Mouse (Mus musculus) myocyte (in vitro differentiated cells): ENCODE data around the gene Mepce. TPM values are rescaled to one million over a fixed set of nuclear protein-coding genes. Genes with fewer than 3 reads are reported as not detected.
A peak's percentile ranks its signal among the peaks of the same experiment; 100 is the strongest.

ENCODE experiments used
- H3K27me3 ChIP-seq: one replicate; pipeline ENCODE4 v1.6.1; 2011; ENCODE audit not compliant: control insufficient read depth, insufficient read depth, insufficient read length
- H3K36me3 ChIP-seq: one replicate; pipeline ENCODE4 v1.6.1; 2011; ENCODE audit not compliant: control insufficient read depth, insufficient read depth
- H3K4me2 ChIP-seq: one replicate; pipeline ENCODE4 v1.6.1; 2011; ENCODE audit warnings: low read depth, control low read depth
- H3K4me3 ChIP-seq: one replicate; pipeline ENCODE4 v1.5.1; 2011; ENCODE audit warnings: mild to moderate bottlenecking, control low read depth, moderate library complexity
- H3K79me2 ChIP-seq: one replicate; pipeline ENCODE4 v1.6.1; 2011; ENCODE audit not compliant: control insufficient read depth, insufficient read depth
- H3ac ChIP-seq: one replicate; pipeline ENCODE4 v1.6.1; 2011; ENCODE audit not compliant: control insufficient read depth, insufficient read length
- CEBPB ChIP-seq: IDR thresholded peaks from 2 replicates; pipeline ENCODE4 v1.6.1; 2011; ENCODE audit warnings: mild to moderate bottlenecking, moderate library complexity; ENCODE audit not compliant: poor library complexity, insufficient read depth, severe bottlenecking
- E2F4 ChIP-seq: IDR thresholded peaks from one replicate; pipeline ENCODE4 v1.6.1; 2011; ENCODE audit warnings: mild to moderate bottlenecking, control low read depth, moderate library complexity; ENCODE audit not compliant: insufficient read depth
- MAX ChIP-seq: IDR thresholded peaks from one replicate; pipeline ENCODE4 v1.6.1; 2011; ENCODE audit warnings: low read depth, mild to moderate bottlenecking, control low read depth
- MYOD1 ChIP-seq, 3 experiments: IDR thresholded peaks; one replicate each; pipeline ENCODE4 v1.6.1; 2011; ENCODE audit warnings: control low read depth in 2 of 3, low read depth in 2 of 3, mild to moderate bottlenecking in 2 of 3, moderate library complexity in 1 of 3; ENCODE audit not compliant: insufficient read length in 2 of 3, control insufficient read depth in 1 of 3
- MYOG ChIP-seq, 3 experiments: IDR thresholded peaks; one replicate each; pipeline ENCODE4 v1.6.1; 2011; ENCODE audit warnings: control low read depth in 2 of 3, low read depth in 2 of 3, mild to moderate bottlenecking in 2 of 3; ENCODE audit not compliant: insufficient read length in 2 of 3, control insufficient read depth in 1 of 3, insufficient read depth in 1 of 3
- POLR2A ChIP-seq: IDR thresholded peaks from one replicate; pipeline ENCODE4 v1.6.1; 2011; ENCODE audit warnings: low read depth, mild to moderate bottlenecking, control low read depth, moderate library complexity; ENCODE audit not compliant: insufficient read length
- POLR2AphosphoS2 ChIP-seq: IDR thresholded peaks from one replicate; pipeline ENCODE4 v1.6.1; 2011; ENCODE audit warnings: low read depth, control low read depth; ENCODE audit not compliant: insufficient read length
- REST ChIP-seq: IDR thresholded peaks from one replicate; pipeline ENCODE4 v1.6.1; 2011; ENCODE audit warnings: mild to moderate bottlenecking, control low read depth, moderate library complexity; ENCODE audit not compliant: insufficient read depth, insufficient read length
- SRF ChIP-seq: IDR thresholded peaks from one replicate; pipeline ENCODE4 v1.6.1; 2011; ENCODE audit warnings: low read depth; ENCODE audit not compliant: control insufficient read depth, insufficient read length
- TCF12 ChIP-seq: IDR thresholded peaks from one replicate; pipeline ENCODE4 v1.6.1; 2011; ENCODE audit warnings: mild to moderate bottlenecking, control low read depth; ENCODE audit not compliant: poor library complexity, insufficient read depth, severe bottlenecking
- TCF3 ChIP-seq: IDR thresholded peaks from one replicate; pipeline ENCODE4 v1.6.1; 2011; ENCODE audit warnings: low read depth, control low read depth; ENCODE audit not compliant: insufficient read length
- USF1 ChIP-seq: IDR thresholded peaks from one replicate; pipeline ENCODE4 v1.6.1; 2011; ENCODE audit warnings: low read depth, mild to moderate bottlenecking, control low read depth, moderate library complexity
- polyA plus RNA-seq: library from polyadenylated mRNA; unstranded; fragments of >200 nt; fragmentation: generic; extraction: Trizol; gene quantifications from one replicate; pipeline ENCODE4 v1.2.1, GENCODE M21; 2012; ENCODE audit warnings: missing spikeins

Gene Mepce
- polyA plus RNA-seq, 1 experiment = 34.4 TPM

DNA sequence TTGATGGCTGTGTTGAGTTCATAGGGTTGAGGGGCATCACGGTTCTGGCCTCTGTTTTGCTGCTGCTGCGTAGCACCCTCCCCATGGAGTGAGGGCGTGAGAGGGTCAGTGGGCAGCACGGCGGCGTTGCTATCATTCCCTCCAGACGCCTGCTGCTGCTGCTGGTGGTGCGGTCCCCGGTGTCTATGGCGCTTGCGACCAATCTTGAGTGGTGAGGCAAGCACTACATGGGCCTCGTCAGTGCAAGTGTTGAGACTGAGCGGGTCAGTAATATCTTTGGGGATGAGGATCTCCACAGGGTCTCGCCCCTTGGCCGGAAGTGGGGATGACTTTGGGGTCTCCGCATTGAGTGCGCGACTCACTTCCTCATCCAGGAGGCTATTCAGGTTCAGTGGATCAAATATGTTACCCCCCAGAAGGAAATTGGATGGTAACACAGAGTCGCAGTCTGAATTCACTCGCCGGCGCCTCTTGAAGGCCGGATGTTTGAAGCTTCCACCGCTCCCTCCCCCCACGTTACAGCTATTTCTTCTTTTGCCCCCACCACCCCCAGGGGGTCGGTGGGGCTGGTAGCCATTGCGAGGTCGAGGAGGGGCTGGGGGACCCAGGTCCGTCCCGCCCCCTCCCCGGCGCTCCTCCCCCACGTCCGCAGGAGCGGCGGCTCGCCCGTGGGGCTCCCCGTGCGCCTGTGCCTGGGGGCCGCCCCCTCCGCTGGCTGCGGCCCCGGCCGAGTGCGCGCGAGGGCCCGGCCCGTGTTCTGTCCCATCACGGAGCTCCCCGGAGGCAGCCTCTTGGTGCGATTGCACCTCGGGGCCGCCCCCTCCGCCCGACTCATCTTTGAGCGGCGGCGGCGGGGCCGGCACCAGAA, 2.1 kb downstream of the Mepce start:
- TF ChIP-seq E2F4 (no peak), POLR2A (peak; percentile 43), POLR2AphosphoS2 (peak; percentile 89), REST (no peak)
- Histone ChIP-seq H3K27me3 (no peaks in the 10 kb centered on the region), H3ac (peak overlapping the region; percentile 99), H3K36me3 (peaks cover 18% of the 10 kb centered on the region), H3K79me2 (peaks cover 24% of the 10 kb centered on the region), H3K4me3 (peak overlapping the region; percentile 79), H3K4me2 (peak overlapping the region; percentile 89)

DNA sequence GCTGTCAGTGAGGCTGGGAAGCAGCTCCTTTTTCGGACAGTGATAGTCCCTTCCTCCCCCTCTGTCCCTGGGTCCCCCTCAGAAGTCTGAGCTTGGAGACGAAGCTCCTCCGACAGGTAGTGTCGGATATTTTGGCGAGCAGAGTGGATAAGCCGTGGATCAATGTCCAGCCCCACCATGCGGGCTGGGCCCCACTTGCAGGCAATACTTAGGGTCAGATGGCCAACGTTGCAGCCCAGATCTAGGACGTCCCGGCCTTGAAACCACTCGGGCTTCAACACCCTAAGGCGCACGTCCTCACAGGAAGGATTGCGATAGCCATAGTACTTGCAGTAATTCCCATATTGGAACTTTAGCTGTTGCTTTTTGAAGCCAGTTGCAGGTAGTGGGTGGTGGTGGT, 2.9 kb downstream of the Mepce start:
- TF ChIP-seq USF1 (no peak), POLR2AphosphoS2 (no peak), MYOD1 (IDR thresholded peaks at IDR 0.05; ENCODE audit: control insufficient read depth in 1 of 3, insufficient read length in 2 of 3, low read depth in 2 of 3) (no peak), REST (no peak), TCF3 (no peak), POLR2A (no peak), CEBPB (no peak)
- Histone ChIP-seq H3K27me3 (no peaks in the 10 kb centered on the region), H3K4me3 (peak overlapping the region; percentile 79), H3K36me3 (peaks cover 22% of the 10 kb centered on the region), H3ac (peak overlapping the region; percentile 99), H3K79me2 (peaks cover 24% of the 10 kb centered on the region), H3K4me2 (peak overlapping the region; percentile 89)

DNA sequence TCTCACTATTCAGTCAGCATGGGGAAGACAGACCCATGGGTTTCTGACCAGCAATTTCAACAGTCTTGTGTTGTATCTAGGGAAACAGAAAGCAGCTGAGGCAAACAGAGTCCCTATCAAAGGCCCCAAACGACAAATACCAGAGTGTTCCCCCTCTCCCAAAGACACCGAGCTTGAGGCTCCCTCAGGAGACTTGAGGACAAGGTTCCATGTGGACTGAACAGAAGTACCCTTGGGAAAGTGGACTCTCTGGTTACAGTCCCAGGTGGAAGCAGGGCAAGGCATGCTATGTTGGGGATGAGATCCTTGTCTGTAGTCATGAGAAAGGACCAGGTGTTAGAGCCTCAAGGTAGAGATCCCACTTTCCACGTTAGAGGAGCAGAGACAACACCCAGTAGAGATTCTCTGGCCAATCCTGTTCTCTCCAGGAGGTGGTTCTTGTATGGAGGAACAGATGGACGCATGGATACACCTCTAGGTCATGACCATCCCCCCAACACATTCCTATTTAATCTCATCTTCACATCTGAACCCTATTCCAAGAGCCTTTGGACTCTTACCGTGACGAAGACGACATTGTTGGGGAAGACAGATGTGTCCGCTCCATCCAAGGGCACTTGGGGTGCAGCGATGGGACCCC, 3.4 kb downstream of the Mepce start:
- Histone ChIP-seq H3K79me2 (peaks cover 24% of the 10 kb centered on the region), H3K36me3 (peaks cover 22% of the 10 kb centered on the region), H3K27me3 (no peaks in the 10 kb centered on the region), H3K4me2 (peak overlapping the region; percentile 89), H3K4me3 (peak overlapping the region; percentile 79), H3ac (peak overlapping the region; percentile 99)
- TF ChIP-seq POLR2A (no peak), MYOG (IDR thresholded peaks at IDR 0.05; ENCODE audit: control insufficient read depth in 1 of 3, insufficient read depth in 1 of 3, insufficient read length in 2 of 3, low read depth in 2 of 3) (no peak), REST (no peak), MAX (no peak), TCF12 (no peak), CEBPB (no peak), MYOD1 (IDR thresholded peaks at IDR 0.05; ENCODE audit: control insufficient read depth in 1 of 3, insufficient read length in 2 of 3, low read depth in 2 of 3) (no peak), POLR2AphosphoS2 (no peak), E2F4 (no peak), TCF3 (no peak), USF1 (no peak), SRF (no peak)

DNA sequence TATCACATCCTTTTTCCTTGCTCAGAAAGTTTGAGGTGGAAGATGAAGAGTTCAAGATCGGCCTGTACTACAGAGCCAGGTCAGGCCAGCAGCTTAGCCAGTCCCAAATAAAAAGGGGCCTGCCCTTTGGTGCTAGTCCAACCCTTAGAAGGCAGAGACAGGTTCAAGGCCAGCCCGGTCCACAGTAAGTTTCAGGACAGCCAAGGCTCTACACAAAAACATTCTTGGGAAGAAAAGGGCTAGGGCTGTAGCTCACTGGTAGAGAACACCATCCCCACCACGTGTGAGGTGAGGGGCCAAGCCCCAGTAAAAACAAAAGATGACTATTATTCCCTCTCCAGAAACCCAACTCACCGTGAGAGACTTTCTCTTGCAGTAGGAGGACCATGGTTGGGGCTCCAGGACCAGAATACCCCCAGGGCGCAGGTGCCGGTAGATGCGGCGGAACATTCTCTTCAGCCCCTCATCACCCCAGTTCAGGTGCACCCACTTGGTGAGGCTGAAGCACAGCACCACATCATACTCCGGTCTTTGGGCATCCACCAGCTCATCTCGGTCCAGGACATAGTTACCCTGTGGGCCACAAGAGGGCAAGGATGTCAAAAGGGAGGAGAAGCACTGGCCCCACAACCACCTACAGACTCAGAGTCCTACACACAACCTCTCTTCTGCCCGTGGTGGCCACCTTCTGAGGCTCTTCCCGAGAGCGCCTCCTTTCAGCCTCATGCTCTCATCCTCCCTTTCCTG, 4.5 kb downstream of the Mepce start:
- no peak for TF ChIP-seq USF1
- Histone ChIP-seq H3K27me3 (no peaks in the 10 kb centered on the region), H3K36me3 (peaks cover 22% of the 10 kb centered on the region), H3ac (no peak overlapping the region), H3K79me2 (peaks cover 24% of the 10 kb centered on the region), H3K4me2 (peak overlapping the region; percentile 89), H3K4me3 (no peak overlapping the region)

DNA sequence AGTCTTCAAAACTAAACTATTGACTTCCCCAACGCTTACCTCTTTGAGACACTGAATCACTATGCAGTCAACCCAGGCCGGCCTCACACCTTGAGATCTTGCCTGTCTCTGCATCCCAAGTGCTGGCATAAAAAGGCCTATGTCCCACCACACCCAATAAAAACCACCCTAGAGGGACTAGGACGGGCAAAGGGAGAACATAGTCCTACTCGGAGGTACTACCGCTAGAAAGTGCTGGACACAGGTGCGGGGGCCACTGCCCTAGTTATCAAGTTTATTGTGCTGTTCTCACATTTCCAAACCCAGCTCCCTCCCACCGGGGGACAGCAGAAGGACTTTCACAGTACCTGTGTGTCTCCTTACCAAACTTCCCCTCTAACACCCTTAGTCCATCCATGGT, 5.8 kb downstream of the Mepce start:
- Histone ChIP-seq H3K27me3 (no peaks in the 10 kb centered on the region), H3K79me2 (peaks cover 24% of the 10 kb centered on the region), H3K4me2 (no peak overlapping the region), H3ac (no peak overlapping the region), H3K36me3 (peaks cover 22% of the 10 kb centered on the region), H3K4me3 (no peak overlapping the region)
- TF ChIP-seq CEBPB = no peak
- no peak for TF ChIP-seq SRF
- TF ChIP-seq E2F4 = no peak
- no peak for TF ChIP-seq USF1
- TF ChIP-seq TCF12 = no peak
- TF ChIP-seq TCF3 = no peak
- TF ChIP-seq MYOD1 (IDR thresholded peaks at IDR 0.05; ENCODE audit: control insufficient read depth in 1 of 3, insufficient read length in 2 of 3, low read depth in 2 of 3) = no peak
- TF ChIP-seq POLR2A = no peak
- TF ChIP-seq MYOG (IDR thresholded peaks at IDR 0.05; ENCODE audit: control insufficient read depth in 1 of 3, insufficient read depth in 1 of 3, insufficient read length in 2 of 3, low read depth in 2 of 3) = no peak
- TF ChIP-seq MAX = no peak
- no peak for TF ChIP-seq REST
- TF ChIP-seq POLR2AphosphoS2 = no peak
